Mouse (Mus musculus): ENCODE results near the gene Hectd4.
"Not testable (repeated sequence)": the region's sequence is repeated elsewhere in the genome, so short reads cannot be mapped to it uniquely, and the experiment has no call there.

The Hectd4 gene

GRCm38 (mm10) chr5:121287213-121287612 lies 67.2 kb downstream of the Hectd4 start:
- DNase-seq (ENCODE audit: low spot score) = no peak

GRCm38 (mm10) chr5:121290289-121290688 lies 70.3 kb downstream of the Hectd4 start:
- no peak for DNase-seq (ENCODE audit: low spot score)

GRCm38 (mm10) chr5:121292309-121293165 lies 72.5 kb downstream of the Hectd4 start:
- DNase-seq (ENCODE audit: low spot score) = no peak

DNA sequence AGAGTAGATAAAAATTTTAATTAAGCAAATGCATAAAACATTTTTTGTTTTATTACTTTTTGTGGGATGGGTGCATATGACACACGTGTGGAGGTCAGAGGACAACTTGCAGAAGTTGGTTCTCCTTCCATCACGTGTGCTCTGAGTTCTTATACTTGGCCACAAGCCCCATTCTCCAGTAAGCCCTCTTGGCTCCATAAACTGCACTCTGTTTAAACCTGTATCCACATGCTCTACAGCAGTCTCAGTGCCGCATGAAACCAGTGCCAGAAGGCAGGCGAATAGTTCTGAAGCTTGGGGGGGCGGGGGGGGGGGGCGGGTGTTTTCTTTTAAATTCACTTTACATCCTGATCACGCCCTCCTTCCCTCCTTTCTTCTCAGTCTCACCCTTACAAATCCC lies 85.0 kb downstream of the Hectd4 start:
- DNase-seq (ENCODE audit: low spot score) = no peak

DNA sequence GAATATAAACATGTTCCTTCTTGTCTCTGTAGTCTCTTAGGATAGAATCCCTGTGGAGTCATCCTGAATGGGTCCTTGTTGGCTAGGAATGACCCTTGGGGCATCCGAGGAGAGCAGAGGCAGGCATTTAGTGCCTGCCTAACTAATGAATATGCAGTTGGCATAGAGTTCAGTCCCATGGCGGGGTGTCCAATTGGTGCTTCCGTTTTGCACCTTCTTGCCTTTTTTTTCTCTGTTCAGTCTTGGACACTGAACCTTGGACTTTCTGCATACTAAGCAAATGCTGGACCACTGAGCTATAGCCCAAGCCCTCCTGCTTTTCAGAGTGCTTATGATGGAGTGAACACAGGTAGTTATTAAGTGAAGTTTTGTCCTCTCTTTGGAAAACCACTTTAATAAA lies 87.6 kb downstream of the Hectd4 start:
- no peak for DNase-seq (ENCODE audit: low spot score)

DNA sequence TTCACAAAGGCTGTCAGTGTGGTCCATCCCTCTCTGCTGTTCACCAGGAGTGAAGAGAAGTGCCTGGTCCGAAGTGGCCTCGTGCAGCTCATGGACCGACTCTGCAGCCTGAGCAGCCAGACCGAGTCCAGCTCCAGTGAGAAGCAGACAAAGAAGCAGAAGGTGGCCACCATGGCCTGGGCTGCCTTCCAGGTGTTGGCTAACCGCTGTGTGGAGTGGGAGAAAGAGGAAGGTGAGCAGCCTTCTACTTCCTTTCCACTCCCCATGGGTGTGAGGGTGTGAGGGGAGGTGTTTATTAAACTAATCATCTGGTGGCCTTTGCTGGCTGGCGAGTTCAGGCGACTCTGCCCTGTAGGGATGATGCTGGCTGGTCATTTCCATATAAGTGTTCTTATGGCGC lies 91.6 kb downstream of the Hectd4 start:
- DNase-seq (ENCODE audit: low spot score) = no peak

GRCm38 (mm10) chr5:121313764-121314474 lies 93.9 kb downstream of the Hectd4 start:
- DNase-seq (ENCODE audit: low spot score) = no peak

DNA sequence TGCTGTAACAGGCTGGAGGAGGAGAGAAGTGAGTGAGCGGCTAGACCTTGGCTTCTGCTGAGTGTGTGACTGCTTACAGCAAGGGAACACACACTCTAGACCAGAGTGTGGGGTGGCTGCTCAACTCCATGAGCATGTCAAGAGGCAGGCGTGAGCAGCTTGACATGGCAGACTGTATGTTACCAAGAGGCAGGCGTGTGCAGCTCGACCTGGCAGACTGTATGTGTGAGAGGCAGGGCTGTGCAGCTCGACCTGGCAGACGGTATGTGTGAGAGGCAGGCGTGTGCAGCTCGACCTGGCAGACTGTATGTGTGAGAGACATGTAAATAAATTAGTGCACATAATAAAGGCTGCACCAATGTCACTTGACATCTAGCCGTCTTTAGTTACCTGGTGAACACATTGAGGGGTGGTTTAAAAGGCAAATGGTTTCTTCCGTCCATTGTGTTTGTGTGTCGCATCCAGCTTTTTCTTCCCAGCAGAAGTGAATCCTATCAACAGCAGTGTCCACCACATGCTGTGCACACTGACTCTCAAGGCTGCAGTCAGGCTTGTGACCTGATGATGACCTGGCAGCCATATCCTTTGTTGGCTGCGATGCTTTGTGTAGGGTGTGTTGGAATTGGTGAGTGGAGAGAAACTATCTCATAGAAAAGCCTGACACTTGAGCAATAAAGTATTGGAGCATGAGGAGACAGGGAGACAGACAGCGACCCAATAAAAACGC lies 106.2 kb downstream of the Hectd4 start:
- DNase-seq (ENCODE audit: low spot score) = no peak

GRCm38 (mm10) chr5:121329333-121330058 lies 109.5 kb downstream of the Hectd4 start:
- DNase-seq (ENCODE audit: low spot score) = no peak

DNA sequence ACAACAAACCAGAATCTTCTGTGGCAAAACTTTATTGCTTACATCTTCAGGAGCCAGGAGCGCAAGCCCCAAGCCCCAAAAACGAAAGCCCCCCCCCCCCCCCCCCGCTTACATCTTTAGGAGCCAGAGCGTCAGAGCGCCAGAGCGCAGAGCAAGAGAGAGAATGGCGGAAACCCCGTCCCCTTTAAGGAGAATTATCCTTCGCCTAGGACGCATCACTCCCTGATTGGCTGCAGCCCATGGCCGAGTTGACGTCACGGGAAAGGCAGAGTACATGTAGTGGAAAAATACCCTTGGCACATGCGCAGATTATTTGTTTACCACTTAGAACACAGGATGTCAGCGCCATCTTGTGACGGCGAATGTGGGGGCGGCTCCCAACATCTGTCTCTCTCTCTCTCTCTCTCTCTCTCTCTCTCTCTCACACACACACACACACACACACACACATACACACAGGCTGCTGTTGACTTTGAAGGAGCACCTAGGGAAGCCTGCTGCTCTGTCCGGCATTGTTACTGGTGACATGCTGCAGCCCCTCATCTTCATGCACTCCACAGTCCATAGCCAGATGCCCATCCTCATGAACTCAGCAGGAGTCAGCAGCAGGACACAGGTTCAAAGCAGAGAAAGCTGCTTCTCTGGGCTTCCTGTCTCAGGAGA lies 110.3 kb downstream of the Hectd4 start:
- not testable (repeated sequence) for DNase-seq (ENCODE audit: low spot score)

- no peak for DNase-seq (ENCODE audit: low spot score)
These were observed 111.7 kb downstream of the Hectd4 start for GRCm38 (mm10) chr5:121331731-121332130.

DNA sequence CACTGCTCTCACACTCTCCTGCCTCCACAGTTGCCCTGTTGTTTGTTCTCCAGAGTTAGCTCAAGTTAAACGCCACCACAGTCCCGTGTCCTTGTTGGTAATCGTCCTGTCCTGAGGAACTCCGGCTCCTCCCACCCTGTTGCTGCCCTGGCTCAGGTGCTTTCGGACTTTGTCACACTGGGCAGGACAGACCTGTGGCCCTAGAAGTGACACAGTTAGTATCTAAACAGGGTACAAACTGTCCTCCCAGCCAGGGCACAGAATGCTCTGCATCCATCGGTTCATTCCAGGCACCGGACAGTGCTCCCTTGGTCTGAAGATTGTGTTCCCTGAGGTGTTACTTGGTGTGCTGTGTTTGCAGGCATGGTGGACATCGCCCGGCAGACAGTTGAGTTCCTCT lies 114.0 kb downstream of the Hectd4 start:
- DNase-seq (ENCODE audit: low spot score) = no peak

- no peak for DNase-seq (ENCODE audit: low spot score)
These were observed 114.4 kb downstream of the Hectd4 start for GRCm38 (mm10) chr5:121334454-121334853.

- no peak for DNase-seq (ENCODE audit: low spot score)
These were observed 115.4 kb downstream of the Hectd4 start for GRCm38 (mm10) chr5:121335426-121335825.

DNA sequence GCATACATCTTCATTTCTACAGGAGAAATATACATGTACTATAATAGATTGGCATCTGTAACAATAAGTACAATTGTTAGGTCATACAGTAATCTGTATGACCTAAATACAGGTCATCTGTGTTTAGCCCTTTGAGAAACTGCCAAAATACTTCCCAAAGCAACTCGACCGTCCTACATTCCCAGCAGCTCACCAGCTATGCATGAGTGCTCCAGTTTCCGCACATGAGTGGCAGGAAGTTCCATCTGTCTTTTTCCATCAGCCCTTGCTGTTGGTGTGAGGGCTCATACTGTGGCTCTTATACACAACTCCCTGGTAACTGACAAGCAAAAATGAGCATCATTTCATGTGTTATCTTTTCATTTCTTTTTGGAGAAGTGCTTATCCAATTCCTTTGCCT lies 116.0 kb downstream of the Hectd4 start:
- DNase-seq (ENCODE audit: low spot score) = no peak

DNA sequence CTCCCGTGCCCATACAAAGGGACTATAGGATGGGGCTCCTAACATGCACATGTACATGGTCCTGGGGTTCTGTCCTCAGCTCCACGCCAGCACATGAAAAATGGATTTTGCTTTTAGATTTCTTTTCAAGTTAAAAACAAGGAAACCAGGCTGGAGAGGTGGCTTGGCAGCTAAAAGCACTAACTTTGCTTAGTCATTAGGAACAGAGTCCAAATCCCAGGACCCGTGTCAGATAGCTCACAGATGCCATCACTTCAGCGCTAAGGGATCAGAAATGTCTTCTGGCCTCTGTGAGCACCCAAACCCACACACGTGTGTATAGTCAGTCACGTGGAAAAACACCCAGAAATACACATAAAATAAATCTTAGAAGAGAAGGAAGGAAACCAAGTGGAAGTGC lies 116.8 kb downstream of the Hectd4 start:
- no peak for DNase-seq (ENCODE audit: low spot score)

- DNase-seq (ENCODE audit: low spot score) = no peak
These were observed 119.7 kb downstream of the Hectd4 start for GRCm38 (mm10) chr5:121339507-121340230.

GRCm38 (mm10) chr5:121340965-121341473 lies 121.0 kb downstream of the Hectd4 start:
- no peak for DNase-seq (ENCODE audit: low spot score)

DNA sequence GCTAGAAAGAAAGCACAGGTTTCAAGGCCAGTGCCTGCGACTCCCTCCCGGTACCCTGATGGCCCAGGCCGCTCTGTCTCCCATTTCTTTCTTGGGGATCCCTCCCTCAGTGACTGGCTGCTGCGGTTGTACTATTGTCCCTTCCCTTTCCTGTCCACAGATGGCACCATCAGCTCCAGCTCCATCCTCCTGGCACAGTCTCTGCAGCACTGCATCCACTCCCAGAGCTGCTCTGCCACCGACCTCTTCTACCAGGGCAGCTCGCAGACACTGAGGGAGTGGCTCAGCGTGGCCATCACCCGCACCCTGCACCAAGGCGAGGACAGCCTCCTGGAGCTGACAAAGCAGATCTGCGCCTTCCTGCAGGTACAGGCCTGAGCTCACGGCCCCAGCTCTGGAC lies 122.5 kb downstream of the Hectd4 start:
- no peak for DNase-seq (ENCODE audit: low spot score)

GRCm38 (mm10) chr5:121343997-121344396 lies 124.0 kb downstream of the Hectd4 start:
- DNase-seq (ENCODE audit: low spot score) = no peak

GRCm38 (mm10) chr5:121359229-121359628 lies 139.2 kb downstream of the Hectd4 start:
- no peak for DNase-seq (ENCODE audit: low spot score)

All from urinary bladder, postnatal 10 days (tissue).